In genomic region chr10:95149666-95150065, GRCm38 (mm10) we compare ENCODE assay signal across 25 mouse cellular contexts.
DNase-seq lines count a peak whose midpoint lies in the region; ATAC-seq and TF ChIP-seq lines count a peak whose summit lies in the region.
"Had no signal": no experiment of that assay in that cellular context is flagged by ENCODE, and none has a peak within 500 bp of the region (broad histone marks: within the 10 kb centered on the region; RNA-seq: fewer than 3 reads in every experiment).

No protein-coding gene starts in this region.

- no peaks in the 10 kb centered on the region for H3K79me2 ChIP-seq in MEL (ENCODE audit: control insufficient read depth, insufficient read depth, low read length, poor library complexity)

- H3K4me3 ChIP-seq in lung, embryonic 16.5 days (ENCODE audit: low read length): no peak overlapping the region
- no peak overlapping the region for H3K4me3 ChIP-seq in MEL (ENCODE audit: control insufficient read depth in 1 of 2, insufficient read depth in 1 of 2, low read depth in 2 of 2, low read length in 2 of 2)
- H3K4me3 ChIP-seq: embryonic facial prominence, embryonic 12.5 days; embryonic facial prominence, embryonic 15.5 days; gastrocnemius, adult 2 months; heart, embryonic 12.5 days; heart, embryonic 15.5 days had no signal

- no peaks in the 10 kb centered on the region for H3K36me3 ChIP-seq in lung, embryonic 16.5 days (ENCODE audit: control insufficient read depth, insufficient read depth, low read length)
- H3K36me3 ChIP-seq in MEL (ENCODE audit: control insufficient read depth in 1 of 2, insufficient read depth in 2 of 2, low read length in 2 of 2): peaks cover 0 to 23% of the 10 kb centered on the region in 2 experiments; a peak in 2 of 4 replicates
- H3K36me3 ChIP-seq: embryonic facial prominence, embryonic 12.5 days; embryonic facial prominence, embryonic 15.5 days; heart, embryonic 12.5 days; heart, embryonic 15.5 days had no signal

- 0 out of 2 replicates have a peak overlapping the region, but pooled peaks have one; percentile 12 for H3K27ac ChIP-seq in lung, embryonic 16.5 days (ENCODE audit: low read length)
- no peak overlapping the region for H3K27ac ChIP-seq in MEL (ENCODE audit: control insufficient read depth, low read depth, low read length)
- H3K27ac ChIP-seq: embryonic facial prominence, embryonic 12.5 days; embryonic facial prominence, embryonic 15.5 days; gastrocnemius, adult 2 months; heart, embryonic 15.5 days; hindbrain, embryonic 14.5 days; hindbrain, postnatal 0 days had no signal

- H3K4me1 ChIP-seq in lung, embryonic 16.5 days (replicated peaks; ENCODE audit: control insufficient read depth, insufficient read depth, low read length): peaks cover 36% of the 10 kb centered on the region
- H3K4me1 ChIP-seq in MEL (ENCODE audit: control insufficient read depth in 1 of 2, insufficient read depth in 2 of 2, low read length in 2 of 2): peaks cover 0 to 34% of the 10 kb centered on the region in 2 experiments; a peak in 3 of 4 replicates

- no peak for TF ChIP-seq POLR2A in MEL (IDR thresholded peaks at IDR 0.05; ENCODE audit: control insufficient read depth in 1 of 2, insufficient read depth in 1 of 2, low read depth in 1 of 2, low read length in 2 of 2, poor library complexity in 1 of 2)

- TF ChIP-seq CTCF in MEL (IDR thresholded peaks at IDR 0.05 in 2 of 3, conservative IDR thresholded peaks at IDR 0.05 in 1 of 3; ENCODE audit: control insufficient read depth in 1 of 3, insufficient read depth in 1 of 3, low read depth in 2 of 3, low read length in 3 of 3, poor library complexity in 1 of 3, severe bottlenecking in 1 of 3): no peak

- peak; percentile 58 to 69; a peak in 3 of 4 replicates for TF ChIP-seq EP300 in MEL (IDR thresholded peaks at IDR 0.05; ENCODE audit: low read depth in 1 of 2, low read length in 2 of 2)

- peak; percentile 36 for DNase-seq in heart, adult 11 months
- DNase-seq in heart, postnatal 4 days: no peak
- DNase-seq in lung, postnatal 25 days (ENCODE audit: low spot score): no peak
- peak; percentile 76 for DNase-seq in MEL (ENCODE audit: low read depth, low spot score)
- DNase-seq: adrenal gland, adult 2 months; adrenal gland, postnatal 14 days; cerebellum, adult 11 months; cerebellum, adult 2 months; cerebellum, adult 9-11 months; cerebellum, postnatal 25 days; forebrain, postnatal 0 days; gastrocnemius, adult 2 months; gastrocnemius, postnatal 14 days; heart, adult 18-20 months; heart, postnatal 10 days; heart, postnatal 36 days had no signal

- no peak for ATAC-seq in lung, embryonic 16.5 days (ENCODE audit: low read depth)
- ATAC-seq in megakaryocyte progenitor cell, adult 5-6 weeks (replicated peaks; ENCODE audit: poor library complexity): no peak
- ATAC-seq: forebrain, embryonic 14.5 days; forebrain, postnatal 0 days; hindbrain, postnatal 0 days had no signal

- 21% methylated on average over 1 of the region's 1 CpGs for WGBS in lung, embryonic 16.5 days

- H3K9ac ChIP-seq in lung, embryonic 16.5 days (ENCODE audit: low read length): no peak overlapping the region
- no peak overlapping the region for H3K9ac ChIP-seq in MEL (ENCODE audit: control insufficient read depth, low read depth, low read length, poor library complexity, severe bottlenecking)
- H3K9ac ChIP-seq: embryonic facial prominence, embryonic 12.5 days; embryonic facial prominence, embryonic 15.5 days; forebrain, postnatal 0 days; heart, embryonic 12.5 days; heart, embryonic 15.5 days; hindbrain, embryonic 14.5 days had no signal

- no peak overlapping the region for H3K4me2 ChIP-seq in lung, embryonic 16.5 days (ENCODE audit: low read depth, low read length)
- H3K4me2 ChIP-seq: embryonic facial prominence, embryonic 12.5 days; embryonic facial prominence, embryonic 15.5 days; heart, embryonic 12.5 days; heart, embryonic 15.5 days; hindbrain, embryonic 14.5 days had no signal

- H3K27me3 ChIP-seq in lung, embryonic 16.5 days (ENCODE audit: control insufficient read depth, insufficient read depth, low read depth, low read length): no peaks in the 10 kb centered on the region
- H3K27me3 ChIP-seq in MEL (ENCODE audit: control insufficient read depth in 1 of 2, insufficient read depth in 2 of 2, low read length in 2 of 2): no peaks in the 10 kb centered on the region; a peak in 2 of 4 replicates
- H3K27me3 ChIP-seq: embryonic facial prominence, embryonic 12.5 days; embryonic facial prominence, embryonic 15.5 days; heart, embryonic 12.5 days; heart, embryonic 15.5 days had no signal

- H3K9me3 ChIP-seq in lung, embryonic 16.5 days (ENCODE audit: control insufficient read depth, low read length): no peaks in the 10 kb centered on the region
- no peaks in the 10 kb centered on the region for H3K9me3 ChIP-seq in MEL (replicated peaks; ENCODE audit: insufficient read depth, low read length)
- H3K9me3 ChIP-seq: embryonic facial prominence, embryonic 12.5 days; embryonic facial prominence, embryonic 15.5 days; heart, embryonic 12.5 days; heart, embryonic 15.5 days had no signal

- TF ChIP-seq RAD21 in MEL (IDR thresholded peaks at IDR 0.05; ENCODE audit: low read depth, low read length): no peak

TF ChIP-seq in MEL, 35 proteins besides CTCF, POLR2A, EP300 and RAD21:
- TF ChIP-seq TCF12 (IDR thresholded peaks at IDR 0.05; ENCODE audit: low read depth, low read length): peak; percentile 25; the same call in 1 of the 2 replicates
- TF ChIP-seq GATA1 (IDR thresholded peaks at IDR 0.05; ENCODE audit: low read depth, low read length): peak; percentile 52; the same call in 1 of the 2 replicates
- TF ChIP-seq POLR2AphosphoS2 (IDR thresholded peaks at IDR 0.05; ENCODE audit: low read length): no peak
- peak; percentile 52 for TF ChIP-seq RCOR1 (IDR thresholded peaks at IDR 0.05; ENCODE audit: low read depth, low read length)
- peak; percentile 26 for TF ChIP-seq TAL1 (IDR thresholded peaks at IDR 0.05; ENCODE audit: low read length)
- no peak for TF ChIP-seq MYB (IDR thresholded peaks at IDR 0.05; ENCODE audit: low read depth, low read length)

Comparison
In these comparisons a context has a peak if more than half of its experiments do, and no peak if none do; other contexts are left out.
1. DNase-seq: peak in heart, adult 11 months (single experiment) and MEL (single experiment); none in heart, postnatal 4 days (single experiment) and lung, postnatal 25 days (single experiment).